Mouse (Mus musculus): ENCODE data around the gene Ddx41.

GRCm38 (mm10) chr13:55486916-55487577 lies 49.4 kb downstream of the Ddx41 start:
- no peak for TF ChIP-seq POLR2A (IDR thresholded peaks at IDR 0.05; ENCODE audit: low read depth, low read length)
- no peak for TF ChIP-seq CTCF (IDR thresholded peaks at IDR 0.05; ENCODE audit: extremely low read depth, insufficient read length, insufficient replicate concordance, low read depth, low read length)
